Mouse (Mus musculus) G1E (cell line): Measurements from ENCODE around the gene Rnase12. TPM values are rescaled to one million over a fixed set of nuclear protein-coding genes. Genes with fewer than 3 reads are reported as not detected.

Source experiments
- ATAC-seq: 2 replicates; pipeline ENCODE4 v1.8.0; 2016; ENCODE audit warnings: mild to moderate bottlenecking; ENCODE audit not compliant: insufficient number of reproducible peaks, poor library complexity, low FRiP score, severe bottlenecking; ENCODE audit errors: extremely low read depth
- DNase-seq: peaks from one replicate; pipeline ENCODE4 v3.0.0; 2012; ENCODE audit warnings: low spot score
- H3K27me3 ChIP-seq: 2 replicates; pipeline ENCODE4 v1.6.1; 2012; ENCODE audit warnings: mild to moderate bottlenecking, low read length, inconsistent platforms; ENCODE audit not compliant: insufficient read depth
- H3K36me3 ChIP-seq: replicated peaks from 2 replicates; pipeline ENCODE3; 2012; ENCODE audit warnings: mild to moderate bottlenecking, inconsistent platforms
- H3K4me1 ChIP-seq: 2 replicates; pipeline ENCODE4 v1.6.1; 2012; ENCODE audit warnings: low read depth, low read length, inconsistent platforms, mixed read lengths; ENCODE audit not compliant: insufficient read depth
- H3K4me3 ChIP-seq: 2 replicates; pipeline ENCODE4 v1.5.1; 2012; ENCODE audit warnings: low read depth, mild to moderate bottlenecking, inconsistent platforms, low read length, moderate library complexity, mixed read lengths
- H3K9me3 ChIP-seq: replicated peaks from 2 replicates; pipeline ENCODE4 v1.6.1; 2012; ENCODE audit warnings: inconsistent platforms
- CTCF ChIP-seq: IDR thresholded peaks from 2 replicates; pipeline ENCODE4 v1.5.1; 2012; ENCODE audit warnings: low read depth, low read length, inconsistent platforms, mixed read lengths
- GATA1 ChIP-seq: IDR thresholded peaks from 2 replicates; pipeline ENCODE4 v1.6.1; 2012; ENCODE audit warnings: borderline replicate concordance, low read length, inconsistent platforms, mixed read lengths
- GATA2 ChIP-seq: IDR thresholded peaks from 2 replicates; pipeline ENCODE4 v1.6.1; 2012; ENCODE audit warnings: low read depth, low read length, inconsistent platforms, borderline replicate concordance
- POLR2AphosphoS5 ChIP-seq: IDR thresholded peaks from 2 replicates; pipeline ENCODE4 v1.6.1; 2012; ENCODE audit warnings: low read depth, low read length, inconsistent platforms; ENCODE audit not compliant: insufficient replicate concordance
- TAL1 ChIP-seq: conservative IDR thresholded peaks from 2 replicates; pipeline ENCODE4 v1.6.1; 2012; ENCODE audit warnings: low read depth, low read length, inconsistent platforms, mixed read lengths
- polyA plus RNA-seq: library from polyadenylated mRNA; stranded (reverse); fragments of >175 nt; gene quantifications from 2 replicates; pipeline ENCODE4 v1.2.3, GENCODE M21; 2012
- total RNA-seq, 2 experiments: library from RNA; stranded (forward) in 1 of 2; stranded (reverse) in 1 of 2; fragments of 200-1000 nt in 1 of 2; fragments of >200 nt in 1 of 2; fragmentation: Nextera tagmentation in 1 of 2; gene quantifications; 2 replicates each; pipeline ENCODE4 v1.2.3; 2014 to 2017

The Rnase12 gene
- total and polyA plus RNA-seq, 3 experiments = not detected

- no peak for TF ChIP-seq TAL1
- no peak for TF ChIP-seq CTCF
- TF ChIP-seq POLR2AphosphoS5 = no peak
- no peak for TF ChIP-seq GATA1
- no peak for TF ChIP-seq GATA2
- Histone ChIP-seq H3K36me3 (no peaks in the 10 kb centered on the region), H3K9me3 (no peaks in the 10 kb centered on the region), H3K27me3 (peaks cover 5% of the 10 kb centered on the region), H3K4me3 (peak overlapping the region; percentile 77; the same call in 1 of the 2 replicates), H3K4me1 (peaks cover 62% of the 10 kb centered on the region)
- ATAC-seq (no peak), DNase-seq (no peak)
Observed at GRCm38 (mm10) chr14:51087762-51088161, 30.3 kb upstream of the Rnase12 start.

DNA sequence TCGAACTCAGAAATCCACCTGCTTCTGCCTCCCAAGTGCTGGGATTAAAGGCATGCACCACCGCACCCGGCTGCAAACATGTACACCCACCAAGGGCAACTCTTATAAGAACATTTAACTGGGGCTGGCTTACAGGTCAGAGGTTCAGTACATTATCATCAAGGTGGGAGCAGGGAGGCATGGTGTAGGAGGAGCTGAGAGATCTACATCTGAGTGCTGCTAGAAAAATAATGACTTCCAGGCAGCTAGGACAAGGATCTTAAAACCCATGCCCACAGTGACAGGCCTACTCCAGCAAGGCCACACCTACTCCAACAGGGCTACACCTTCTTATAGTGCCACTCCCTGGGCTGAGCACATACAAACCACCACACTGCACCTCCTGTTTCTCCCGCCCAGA is 28.4 kb upstream of the Rnase12 start:
- Histone ChIP-seq H3K9me3 (no peaks in the 10 kb centered on the region), H3K36me3 (no peaks in the 10 kb centered on the region), H3K4me1 (peaks cover 55% of the 10 kb centered on the region), H3K27me3 (peaks cover 11% of the 10 kb centered on the region), H3K4me3 (no peak overlapping the region)
- ATAC-seq (no peak), DNase-seq (no peak)
- TF ChIP-seq POLR2AphosphoS5 = no peak
- no peak for TF ChIP-seq CTCF
- no peak for TF ChIP-seq TAL1
- TF ChIP-seq GATA2 = no peak
- TF ChIP-seq GATA1 = no peak

- TF ChIP-seq GATA1 = no peak
- no peak for TF ChIP-seq TAL1
- no peak for TF ChIP-seq POLR2AphosphoS5
- TF ChIP-seq CTCF = no peak
- no peak for TF ChIP-seq GATA2
- no peak for DNase-seq
Observed at GRCm38 (mm10) chr14:51085086-51085485, 27.6 kb upstream of the Rnase12 start.

GRCm38 (mm10) chr14:51083805-51084204 is 26.3 kb upstream of the Rnase12 start:
- Histone ChIP-seq H3K36me3 (no peaks in the 10 kb centered on the region), H3K4me1 (peaks cover 48% of the 10 kb centered on the region), H3K4me3 (peak overlapping the region; percentile 69; the same call in 1 of the 2 replicates), H3K27me3 (peaks cover 24% of the 10 kb centered on the region), H3K9me3 (no peaks in the 10 kb centered on the region)
- no peak for TF ChIP-seq GATA1
- TF ChIP-seq GATA2 = no peak
- no peak for TF ChIP-seq CTCF
- no peak for TF ChIP-seq TAL1
- TF ChIP-seq POLR2AphosphoS5 = no peak
- DNase-seq (no peak), ATAC-seq (no peak)

More at GRCm38 (mm10) chr14:51085086-51085485, 27.6 kb upstream of the Rnase12 start:
- no peak overlapping the region for H3K4me3 ChIP-seq
- H3K27me3 ChIP-seq = peaks cover 19% of the 10 kb centered on the region
- no peaks in the 10 kb centered on the region for H3K9me3 ChIP-seq
- H3K36me3 ChIP-seq = no peaks in the 10 kb centered on the region
- peaks cover 51% of the 10 kb centered on the region for H3K4me1 ChIP-seq
- no peak for ATAC-seq

DNA sequence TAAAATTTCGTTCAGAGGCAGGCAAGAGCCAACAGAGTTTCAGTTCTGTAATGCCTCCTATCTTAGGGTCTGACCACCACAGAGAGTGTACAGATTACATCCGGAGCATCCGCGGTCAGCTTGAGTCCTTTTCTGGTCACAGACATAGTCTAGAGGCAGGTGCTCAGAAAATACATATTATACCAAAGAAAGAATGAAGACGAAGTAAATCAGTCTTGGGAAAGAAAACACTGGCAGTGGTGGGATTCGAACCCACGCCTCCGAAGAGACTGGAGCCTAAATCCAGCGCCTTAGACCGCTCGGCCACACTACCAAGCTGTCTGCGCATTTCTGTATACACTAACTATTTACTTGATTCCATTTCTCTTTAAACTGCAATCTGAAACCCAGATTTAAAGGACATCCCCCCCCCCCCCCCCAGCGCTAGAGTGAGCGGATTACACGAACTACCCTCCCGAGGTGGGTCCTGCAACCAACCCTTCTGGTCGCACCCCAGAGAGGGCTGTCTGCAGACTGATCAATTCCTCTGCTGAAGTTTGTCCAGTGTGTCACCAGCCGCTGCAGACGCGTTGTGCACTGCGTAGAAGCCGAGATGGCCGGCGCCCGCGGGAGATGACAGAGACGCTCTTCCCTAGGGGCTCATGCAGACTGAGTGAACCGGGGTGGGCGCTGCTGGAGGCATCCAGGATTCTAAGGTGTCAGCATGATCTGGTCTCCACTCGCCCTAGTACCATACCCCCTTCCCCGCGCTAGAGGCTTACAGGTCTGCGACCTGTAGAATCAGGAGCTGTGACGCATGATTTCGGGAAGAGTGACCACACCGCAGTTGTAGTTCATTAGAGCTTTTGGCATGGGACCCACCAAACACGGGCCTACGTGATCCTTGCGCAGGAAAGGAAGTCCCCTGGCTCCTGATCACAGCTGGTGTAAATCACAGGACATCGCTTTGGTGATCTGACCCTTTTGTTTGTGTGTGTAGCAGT is 25.4 kb upstream of the Rnase12 start:
- Histone ChIP-seq H3K4me1 (peaks cover 45% of the 10 kb centered on the region), H3K4me3 (peak overlapping the region; percentile 69), H3K36me3 (no peaks in the 10 kb centered on the region), H3K9me3 (no peaks in the 10 kb centered on the region), H3K27me3 (peaks cover 27% of the 10 kb centered on the region)
- TF ChIP-seq GATA2 = no peak
- peak; percentile 37; the same call in 1 of the 2 replicates for ATAC-seq
- DNase-seq = no peak

GRCm38 (mm10) chr14:51081035-51081434 is 23.6 kb upstream of the Rnase12 start:
- Histone ChIP-seq H3K9me3 (no peaks in the 10 kb centered on the region), H3K4me3 (no peak overlapping the region), H3K27me3 (peaks cover 27% of the 10 kb centered on the region), H3K36me3 (no peaks in the 10 kb centered on the region), H3K4me1 (peaks cover 38% of the 10 kb centered on the region)
- no peak for TF ChIP-seq GATA1
- no peak for ATAC-seq
- DNase-seq = no peak
